8 mouse cellular contexts compared by ENCODE assay signal in the genomic region with DNA sequence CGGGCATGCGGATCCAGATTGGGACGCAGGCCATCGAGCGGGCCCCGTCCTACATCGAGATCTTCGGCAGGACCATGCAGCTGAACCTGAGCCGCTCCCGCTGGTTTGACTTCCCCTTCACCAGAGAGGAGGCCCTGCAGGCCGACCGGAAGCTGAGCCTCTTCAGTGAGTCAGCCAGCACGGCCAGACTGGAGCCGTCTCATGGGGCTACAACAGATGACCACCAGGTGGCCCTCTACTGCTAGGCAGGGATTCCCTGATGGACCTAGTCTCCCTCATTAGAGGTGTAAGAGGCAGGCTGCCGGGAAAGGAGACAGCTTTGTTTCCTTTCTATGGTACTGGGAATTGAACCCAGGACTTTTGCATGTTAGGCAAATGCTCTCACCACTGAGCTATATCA.
A peak's percentile ranks its signal among the peaks of the same experiment; 100 is the strongest.
DNase-seq lines count a peak whose midpoint lies in the region; ATAC-seq and TF ChIP-seq lines count a peak whose summit lies in the region.

No protein-coding gene starts in this region.

- no peak for TF ChIP-seq POLR2A in cerebellum, adult 2 months (IDR thresholded peaks at IDR 0.05; ENCODE audit: borderline replicate concordance, insufficient read depth, low read length)

- no peak for ATAC-seq in hindbrain, embryonic 13.5 days (ENCODE audit: low FRiP score)
- ATAC-seq in intestine, embryonic 16.5 days, result peak; percentile 64
- no peak for ATAC-seq in midbrain, postnatal 0 days (ENCODE audit: low FRiP score)

- peak; percentile 62 for DNase-seq in hindbrain, embryonic 10.5 days (ENCODE audit: low spot score)
- DNase-seq in cerebellum, adult 2 months, result peak; percentile 86 to 87
- DNase-seq in gastrocnemius, adult 18-20 months (ENCODE audit: low spot score), result peak; percentile 71
- peak; percentile 66 to 78 for DNase-seq in left cerebral cortex, postnatal 25 days (ENCODE audit: low spot score in 2 of 2)
- DNase-seq in midbrain, postnatal 0 days (ENCODE audit: low spot score), result peak; percentile 71
- DNase-seq in splenic B cell, adult 2 months (ENCODE audit: low read depth, low spot score), result peak; percentile 62

- no peak overlapping the region for H3K27ac ChIP-seq in hindbrain, embryonic 10.5 days
- no peak overlapping the region for H3K27ac ChIP-seq in hindbrain, embryonic 13.5 days
- no peak overlapping the region for H3K27ac ChIP-seq in cerebellum, adult 2 months (ENCODE audit: insufficient read depth, low read length)
- H3K27ac ChIP-seq in intestine, embryonic 16.5 days (ENCODE audit: low read length), result no peak overlapping the region
- H3K27ac ChIP-seq in midbrain, postnatal 0 days (ENCODE audit: low read depth, low read length), result no peak overlapping the region

- H3K4me1 ChIP-seq in hindbrain, embryonic 10.5 days (replicated peaks), result no peaks in the 10 kb centered on the region
- H3K4me1 ChIP-seq in hindbrain, embryonic 13.5 days (replicated peaks), result no peaks in the 10 kb centered on the region
- H3K4me1 ChIP-seq in cerebellum, adult 2 months (ENCODE audit: control insufficient read depth, insufficient read depth, low read length), result peaks cover 29% of the 10 kb centered on the region
- H3K4me1 ChIP-seq in intestine, embryonic 16.5 days (ENCODE audit: control insufficient read depth, insufficient read depth, low read length), result no peaks in the 10 kb centered on the region
- no peaks in the 10 kb centered on the region for H3K4me1 ChIP-seq in midbrain, postnatal 0 days (ENCODE audit: insufficient read depth, low read length)

- H3K9me3 ChIP-seq in hindbrain, embryonic 10.5 days, result no peaks in the 10 kb centered on the region
- H3K9me3 ChIP-seq in hindbrain, embryonic 13.5 days, result no peaks in the 10 kb centered on the region
- H3K9me3 ChIP-seq in intestine, embryonic 16.5 days (ENCODE audit: control insufficient read depth, low read length), result no peaks in the 10 kb centered on the region
- no peaks in the 10 kb centered on the region for H3K9me3 ChIP-seq in midbrain, postnatal 0 days (ENCODE audit: low read length)

- 54% methylated on average over 15 of the region's 15 CpGs for WGBS in hindbrain, embryonic 10.5 days
- WGBS in hindbrain, embryonic 13.5 days, result 40% methylated on average over 15 of the region's 15 CpGs
- WGBS in cerebellum, adult 2 months, result 12% methylated on average over 15 of the region's 15 CpGs
- WGBS in intestine, embryonic 16.5 days, result 44% methylated on average over 15 of the region's 15 CpGs
- 39% methylated on average over 15 of the region's 15 CpGs for WGBS in midbrain, postnatal 0 days

- H3K27me3 ChIP-seq in hindbrain, embryonic 10.5 days (ENCODE audit: insufficient read depth, poor library complexity, severe bottlenecking), result no peaks in the 10 kb centered on the region
- H3K27me3 ChIP-seq in hindbrain, embryonic 13.5 days, result no peaks in the 10 kb centered on the region
- no peaks in the 10 kb centered on the region for H3K27me3 ChIP-seq in cerebellum, adult 2 months (ENCODE audit: control insufficient read depth, insufficient read depth, low read length)
- no peaks in the 10 kb centered on the region for H3K27me3 ChIP-seq in intestine, embryonic 16.5 days (replicated peaks; ENCODE audit: control insufficient read depth, insufficient read depth, low read length)
- H3K27me3 ChIP-seq in midbrain, postnatal 0 days (ENCODE audit: insufficient read depth, low read length), result no peaks in the 10 kb centered on the region
- no peaks in the 10 kb centered on the region for H3K27me3 ChIP-seq in splenic B cell, adult 2 months (ENCODE audit: control insufficient read depth, insufficient read depth, low read length, poor library complexity, severe bottlenecking)

- TF ChIP-seq CTCF in cerebellum, adult 2 months (IDR thresholded peaks at IDR 0.05; ENCODE audit: borderline replicate concordance, insufficient read depth, low read depth, low read length), result peak; percentile 89
- TF ChIP-seq CTCF in midbrain, postnatal 0 days (IDR thresholded peaks at IDR 0.05), result peak; percentile 75

- no peak overlapping the region for H3K4me3 ChIP-seq in hindbrain, embryonic 10.5 days
- H3K4me3 ChIP-seq in hindbrain, embryonic 13.5 days, result no peak overlapping the region
- H3K4me3 ChIP-seq in cerebellum, adult 2 months (replicated peaks; ENCODE audit: insufficient read depth, low read depth, low read length), result no peak overlapping the region
- no peak overlapping the region for H3K4me3 ChIP-seq in intestine, embryonic 16.5 days (ENCODE audit: low read length)
- H3K4me3 ChIP-seq in midbrain, postnatal 0 days (ENCODE audit: low read depth, low read length), result no peak overlapping the region

- H3K36me3 ChIP-seq in hindbrain, embryonic 10.5 days, result peaks cover 100% of the 10 kb centered on the region
- peaks cover 100% of the 10 kb centered on the region for H3K36me3 ChIP-seq in hindbrain, embryonic 13.5 days
- H3K36me3 ChIP-seq in intestine, embryonic 16.5 days (ENCODE audit: control insufficient read depth, insufficient read depth, low read length), result peaks cover 43% of the 10 kb centered on the region
- peaks cover 91% of the 10 kb centered on the region for H3K36me3 ChIP-seq in midbrain, postnatal 0 days (ENCODE audit: insufficient read depth, low read length)
- H3K36me3 ChIP-seq in splenic B cell, adult 2 months (ENCODE audit: control insufficient read depth, insufficient read depth, low read length, poor library complexity, severe bottlenecking), result peaks cover 20% of the 10 kb centered on the region

- intact Hi-C loops in left cerebral cortex, postnatal 25 days (cut with DNase I), result no loop called here

- H3K9ac ChIP-seq in hindbrain, embryonic 13.5 days, result no peak overlapping the region
- H3K9ac ChIP-seq in intestine, embryonic 16.5 days (ENCODE audit: low read depth, low read length), result no peak overlapping the region
- no peak overlapping the region for H3K9ac ChIP-seq in midbrain, postnatal 0 days (replicated peaks; ENCODE audit: low read length, poor library complexity, severe bottlenecking)

- H3K4me2 ChIP-seq in hindbrain, embryonic 13.5 days, result no peak overlapping the region
- no peak overlapping the region for H3K4me2 ChIP-seq in intestine, embryonic 16.5 days (ENCODE audit: low read depth, low read length)
- no peak overlapping the region for H3K4me2 ChIP-seq in midbrain, postnatal 0 days (ENCODE audit: low read depth, low read length, poor library complexity, severe bottlenecking)
